Mouse (Mus musculus) cerebellum, adult (tissue): ENCODE measurements around the gene Prkca.
A peak's percentile ranks its signal among the peaks of the same experiment; 100 is the strongest.

Experiments used
- ATAC-seq: cut with Nextera tagmentation; 2 replicates; pipeline ENCODE4 v1.9.2; 2017; ENCODE audit warnings: mild to moderate bottlenecking, moderate library complexity, mixed read lengths; ENCODE audit not compliant: insufficient number of reproducible peaks, low FRiP score, low TSS enrichment

The Prkca gene

DNA sequence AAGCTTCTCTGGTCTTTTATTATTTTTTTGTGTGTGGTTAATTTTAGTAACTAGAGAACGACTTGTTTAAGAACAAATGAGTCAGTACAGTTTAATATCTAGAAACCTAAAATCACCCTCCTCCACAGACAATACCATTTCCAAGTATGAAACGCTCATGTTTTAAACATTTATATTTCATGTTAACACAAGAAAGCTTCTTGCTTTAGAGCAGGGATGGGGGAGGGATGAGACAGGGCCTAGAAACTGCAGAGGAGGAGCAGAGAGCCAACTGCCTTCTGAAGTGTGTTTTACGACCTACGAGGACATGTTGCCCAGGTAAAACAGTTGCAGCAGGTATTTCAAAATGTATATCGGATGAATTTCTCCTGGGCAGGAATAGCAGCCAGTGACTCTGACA is 167.0 kb downstream of the Prkca start:
- no peak for ATAC-seq

- ATAC-seq = no peak
Observed at GRCm38 (mm10) chr11:108171917-108172316, 171.8 kb downstream of the Prkca start.

DNA sequence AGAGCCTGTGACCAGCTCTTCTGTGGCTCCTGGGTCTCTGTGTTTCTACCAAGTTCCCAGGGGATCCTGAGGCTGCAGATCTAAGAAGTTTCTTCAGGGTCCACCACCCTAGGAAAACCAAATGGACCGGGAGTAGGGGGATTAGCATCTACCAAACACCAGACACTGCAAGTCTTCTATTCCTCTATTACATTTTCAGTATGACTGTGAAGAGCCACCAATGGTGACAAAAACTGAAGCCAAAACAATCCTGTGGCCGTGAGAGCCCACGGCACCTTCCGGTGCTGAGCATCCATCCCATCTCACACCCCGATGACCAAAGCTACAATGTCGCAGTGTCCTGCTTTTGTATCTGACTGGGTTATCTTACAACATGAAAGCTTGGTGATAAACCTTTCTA is 172.5 kb downstream of the Prkca start:
- no peak for ATAC-seq

GRCm38 (mm10) chr11:108170107-108170506 is 173.6 kb downstream of the Prkca start:
- no peak for ATAC-seq

DNA sequence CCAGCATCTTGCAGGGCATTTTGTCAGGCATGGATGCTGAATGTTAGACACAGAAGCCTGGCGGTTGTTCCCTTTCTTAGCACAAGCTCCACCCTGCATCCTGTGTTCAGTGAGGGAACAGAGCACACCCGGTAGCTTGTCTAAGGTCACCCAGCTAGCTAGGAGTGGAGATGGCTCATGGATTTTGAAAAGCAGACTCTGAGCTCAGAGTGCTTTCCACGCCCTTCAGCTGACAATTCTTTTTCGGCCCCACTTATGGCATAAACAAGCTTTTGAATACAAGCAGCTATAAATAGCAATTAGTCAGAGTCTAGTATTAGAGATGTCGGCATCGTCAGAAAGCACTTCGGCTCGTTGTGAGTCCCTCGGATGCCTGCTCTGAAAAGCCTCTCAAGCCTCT is 178.0 kb downstream of the Prkca start:
- no peak for ATAC-seq

DNA sequence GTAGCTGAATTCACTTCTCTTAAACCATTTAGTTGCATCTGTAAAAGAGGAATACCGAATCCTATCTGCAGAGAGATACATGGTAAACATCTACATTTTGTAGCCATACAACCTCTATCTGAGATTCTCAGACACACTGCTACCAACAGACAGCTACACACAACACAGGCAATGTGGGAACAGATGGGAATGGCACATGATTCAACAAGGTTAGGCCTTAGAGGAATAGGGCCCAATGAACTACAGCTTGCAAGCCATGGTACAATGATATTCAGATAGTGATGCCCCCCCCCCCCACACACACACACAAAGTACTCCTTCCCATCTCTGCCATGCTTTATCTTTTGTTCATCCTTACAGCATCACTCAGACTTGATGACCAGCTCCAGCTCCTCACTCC is 181.1 kb downstream of the Prkca start:
- no peak for ATAC-seq

DNA sequence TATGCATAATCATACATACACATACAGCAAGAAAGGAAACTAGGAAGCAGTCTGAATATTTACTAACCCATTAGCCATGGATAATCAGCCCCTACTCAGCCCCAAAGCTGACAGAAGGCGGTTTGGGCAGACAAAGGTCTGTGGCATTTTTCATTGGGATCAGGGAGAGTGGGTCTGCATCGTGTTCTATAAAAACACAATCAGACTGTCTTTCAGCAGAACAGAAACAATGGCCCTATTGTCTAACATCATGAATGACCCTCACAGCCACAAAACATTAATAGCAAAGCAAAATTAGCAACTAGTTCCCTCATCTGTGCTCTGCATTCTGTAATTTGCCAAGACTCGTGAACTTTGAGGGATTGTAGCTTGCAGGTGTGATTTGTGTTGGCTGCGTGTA is 181.6 kb downstream of the Prkca start:
- ATAC-seq = no peak

DNA sequence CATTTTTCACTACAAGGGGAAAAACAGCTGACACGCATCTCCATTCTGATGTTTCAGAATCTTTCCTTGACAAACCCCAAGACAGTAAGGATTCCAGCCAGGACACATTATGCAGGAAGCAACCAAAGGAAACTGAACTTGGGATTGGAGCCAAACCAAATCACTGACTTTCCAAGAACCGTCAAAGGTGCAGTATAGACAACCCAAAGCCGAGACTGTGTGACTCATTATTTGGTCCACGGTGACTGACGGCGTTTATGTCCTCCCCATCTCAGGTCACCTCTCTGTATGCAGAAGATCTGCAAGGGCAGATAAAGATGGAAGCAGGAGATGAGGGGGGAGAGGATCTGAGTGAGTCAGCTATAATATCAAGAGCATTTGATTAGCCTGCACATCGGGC is 183.7 kb downstream of the Prkca start:
- no peak for ATAC-seq

DNA sequence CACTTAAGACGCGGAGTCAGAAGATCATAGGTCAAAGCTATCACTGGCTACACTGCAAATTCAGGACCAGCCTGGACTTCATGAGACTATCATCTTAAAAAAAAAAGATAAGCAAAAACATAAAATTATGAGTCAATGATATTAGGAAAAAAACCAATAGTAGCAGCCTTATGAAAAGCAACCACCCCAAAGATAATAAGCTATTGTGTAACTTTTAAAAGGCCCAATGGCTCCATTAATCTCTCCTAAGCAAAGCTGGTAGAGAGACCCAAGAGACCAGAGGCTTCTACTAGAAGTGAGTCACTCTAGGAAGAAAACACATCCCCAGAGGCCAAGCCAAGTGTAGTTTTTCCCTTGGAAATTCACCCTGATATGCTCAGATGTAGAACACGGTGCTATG is 185.7 kb downstream of the Prkca start:
- ATAC-seq = no peak

GRCm38 (mm10) chr11:108157074-108157473 is 186.7 kb downstream of the Prkca start:
- no peak for ATAC-seq

DNA sequence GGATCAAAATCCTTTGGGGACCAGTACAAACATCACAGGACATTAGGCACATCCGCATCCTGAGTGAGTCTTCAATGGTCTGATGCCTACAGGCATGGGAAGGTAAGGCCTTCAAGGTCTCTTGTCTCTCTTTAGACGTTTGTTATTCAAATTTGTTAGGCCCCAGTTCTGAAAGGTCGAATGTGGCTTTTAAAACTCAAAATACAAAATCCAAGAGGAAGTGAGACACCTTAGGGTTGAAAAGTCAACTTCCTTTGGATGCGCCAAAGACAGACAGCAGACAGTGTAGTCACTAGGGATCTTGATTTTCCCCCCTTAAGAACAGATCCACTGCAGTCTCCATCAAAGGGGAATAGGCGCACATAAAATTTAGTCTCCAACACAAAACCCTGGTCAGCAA is 187.6 kb downstream of the Prkca start:
- ATAC-seq = no peak

DNA sequence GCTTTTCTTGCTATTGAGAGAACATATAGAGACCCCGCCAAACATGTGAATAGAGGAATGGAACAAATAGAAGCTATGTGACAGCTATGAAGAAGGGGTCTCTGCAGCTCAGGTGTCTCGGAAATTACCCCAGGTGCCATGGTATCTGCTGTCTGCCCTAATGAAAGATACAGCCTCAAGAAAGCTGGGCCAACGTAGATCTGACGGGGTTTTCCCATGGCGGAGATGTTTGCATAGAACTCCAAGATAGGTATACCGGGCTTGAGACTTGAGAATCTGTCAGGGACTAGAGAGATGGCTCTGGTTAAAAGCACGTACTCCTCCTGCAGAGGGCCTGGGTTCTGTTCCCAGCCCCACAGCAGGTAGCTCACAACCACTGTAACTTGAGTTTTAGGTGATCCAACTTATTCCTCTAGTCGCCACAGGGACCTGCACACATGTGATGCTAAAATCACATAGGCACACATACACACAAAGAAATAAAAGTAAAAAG is 188.6 kb downstream of the Prkca start:
- no peak for ATAC-seq

- no peak for ATAC-seq
Observed at GRCm38 (mm10) chr11:108153997-108154841, 189.5 kb downstream of the Prkca start.

GRCm38 (mm10) chr11:108152591-108152990 is 191.1 kb downstream of the Prkca start:
- no peak for ATAC-seq

DNA sequence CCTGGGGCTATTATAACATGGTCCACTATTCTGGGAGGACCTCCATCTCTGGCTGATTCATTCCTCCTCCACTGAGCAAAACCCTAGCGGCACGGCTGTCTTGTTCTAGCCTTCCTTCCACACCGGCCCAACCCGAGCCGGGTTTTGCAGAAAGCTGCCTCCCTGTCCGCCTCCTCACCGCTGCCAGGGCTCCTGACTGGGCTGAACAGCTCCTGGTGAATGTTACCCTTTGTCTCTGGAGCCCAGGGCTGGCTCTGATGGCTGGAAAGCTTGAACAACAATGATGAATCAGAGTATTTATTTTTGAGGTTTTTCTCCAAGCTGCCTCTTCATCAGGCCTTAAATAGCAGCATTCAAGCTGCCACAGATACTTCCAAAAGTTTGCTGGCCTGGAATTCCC is 193.3 kb downstream of the Prkca start:
- peak; percentile 31; the same call in 1 of the 2 replicates for ATAC-seq

DNA sequence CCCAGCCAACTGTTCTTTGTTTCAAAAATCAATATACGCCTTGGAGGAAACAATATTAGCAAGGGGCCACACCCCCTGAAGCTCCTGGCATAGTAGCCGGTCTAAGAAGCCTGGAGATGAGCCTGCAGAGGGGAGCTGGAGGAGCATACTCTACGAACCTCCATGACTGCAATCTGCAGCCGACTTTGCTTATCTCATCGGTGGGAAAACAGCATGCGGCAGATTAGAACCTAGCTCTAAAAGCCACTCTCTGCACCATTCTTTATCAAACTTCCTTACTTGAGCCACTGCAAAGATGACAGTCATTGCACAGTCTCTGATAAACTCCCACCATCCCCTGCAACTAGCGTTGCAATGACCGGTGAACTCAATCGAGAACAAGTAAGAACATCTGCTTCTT is 194.5 kb downstream of the Prkca start:
- ATAC-seq = no peak

- ATAC-seq = no peak
Observed at GRCm38 (mm10) chr11:108148491-108148890, 195.2 kb downstream of the Prkca start.

DNA sequence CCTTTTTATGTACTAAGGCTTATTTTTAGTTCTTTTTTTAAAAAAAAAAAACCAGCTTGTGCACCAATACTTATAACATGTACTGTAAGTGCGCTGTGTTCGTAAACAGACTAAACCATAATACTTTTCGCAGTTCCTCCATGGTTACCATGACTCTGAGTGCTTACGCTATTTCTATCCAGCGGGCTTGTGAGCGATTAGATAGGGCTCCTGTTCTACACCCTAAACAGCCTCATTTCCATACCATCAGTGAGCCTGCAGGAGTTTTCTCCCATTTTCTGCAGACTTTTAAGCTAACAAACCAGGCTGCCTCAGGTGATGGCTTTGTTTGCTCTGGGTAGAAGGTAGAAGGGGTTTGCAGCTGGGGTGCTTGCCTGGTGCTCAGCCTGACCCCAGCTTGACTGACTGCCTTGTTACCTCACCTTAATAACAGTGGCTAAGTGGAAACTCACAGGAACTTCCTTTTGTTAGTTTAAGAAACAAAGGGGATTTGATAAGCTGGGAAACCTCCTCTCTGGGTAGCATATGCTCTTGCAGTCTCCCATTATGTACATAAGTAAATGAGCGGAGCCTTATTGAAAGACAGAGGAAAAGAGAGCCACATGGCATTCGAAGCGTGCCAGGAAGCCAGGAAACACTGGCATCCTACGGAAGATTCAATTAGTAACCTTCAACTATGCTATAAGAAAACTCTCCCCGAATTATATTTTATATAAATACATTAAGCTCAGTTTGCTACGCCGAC is 197.8 kb downstream of the Prkca start:
- ATAC-seq = no peak

- ATAC-seq = no peak
Observed at GRCm38 (mm10) chr11:108145128-108145527, 198.6 kb downstream of the Prkca start.

- ATAC-seq = no peak
Observed at GRCm38 (mm10) chr11:108143739-108144138, 200.0 kb downstream of the Prkca start.

GRCm38 (mm10) chr11:108140028-108140427 is 203.7 kb downstream of the Prkca start:
- ATAC-seq = no peak

- ATAC-seq = no peak
Observed at GRCm38 (mm10) chr11:108136341-108136740, 207.4 kb downstream of the Prkca start.
